Mouse (Mus musculus): ENCODE measurements around the gene Prtg.

Prtg gene

DNA sequence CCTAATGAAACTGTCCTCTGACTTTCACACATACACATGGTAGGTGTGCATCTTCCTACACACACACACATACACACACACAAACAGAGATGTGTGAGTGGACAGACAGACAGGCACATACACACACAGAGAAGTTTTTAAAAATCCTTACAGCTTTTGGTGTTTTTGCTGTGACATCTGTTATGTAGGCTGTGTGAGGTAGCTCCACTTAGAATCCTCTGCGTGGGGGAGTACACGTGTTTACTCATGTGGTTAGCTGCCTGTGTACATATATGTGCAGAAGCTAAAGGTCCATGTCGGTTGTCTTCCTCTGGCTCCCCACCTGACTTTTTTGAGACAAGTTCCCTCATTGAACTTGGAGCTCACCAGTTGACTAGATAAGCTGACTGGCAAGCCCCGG is 56.3 kb downstream of the Prtg start:
- DNase-seq (ENCODE audit: low read depth) = no peak

DNA sequence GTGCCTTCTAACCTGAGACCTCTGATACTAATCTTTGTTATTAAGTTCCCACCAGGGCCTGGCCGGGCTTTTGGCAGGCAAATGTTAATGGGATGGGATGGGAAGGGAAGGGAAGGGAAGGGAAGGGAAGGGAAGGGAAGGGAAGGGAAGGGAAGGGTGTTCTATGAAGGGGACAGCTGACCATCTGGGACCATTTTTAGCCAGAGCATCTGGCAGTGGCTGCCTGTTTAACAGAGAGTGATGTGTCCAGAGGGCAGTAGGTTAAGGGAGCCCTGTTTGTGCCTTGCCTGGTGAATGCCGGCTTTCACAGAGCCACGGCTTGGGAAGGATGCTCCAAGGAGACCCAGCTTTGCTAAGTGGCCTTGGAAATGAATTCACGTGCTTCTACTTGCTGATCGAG is 57.1 kb downstream of the Prtg start:
- DNase-seq (ENCODE audit: low read depth) = no peak

DNA sequence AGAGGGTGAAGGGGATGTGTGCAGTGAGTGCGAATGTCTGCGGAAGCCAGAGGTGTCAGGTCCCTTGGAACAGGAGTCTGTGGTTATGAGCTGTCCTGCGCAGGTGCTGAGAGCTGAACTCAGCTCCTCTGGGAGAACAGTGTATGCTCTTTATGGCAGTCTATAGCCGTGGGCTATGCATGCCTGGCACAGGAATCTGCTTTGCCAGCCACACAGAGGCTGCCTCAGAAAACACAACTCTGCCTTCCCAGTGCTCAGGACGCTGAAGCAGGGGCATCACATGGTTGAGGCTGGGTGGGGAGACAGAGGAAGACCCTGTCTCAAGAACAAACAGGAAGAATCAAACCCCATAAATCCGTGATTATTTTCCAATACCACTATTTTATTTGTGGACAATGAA is 60.8 kb downstream of the Prtg start:
- no peak for DNase-seq (ENCODE audit: low read depth)

DNA sequence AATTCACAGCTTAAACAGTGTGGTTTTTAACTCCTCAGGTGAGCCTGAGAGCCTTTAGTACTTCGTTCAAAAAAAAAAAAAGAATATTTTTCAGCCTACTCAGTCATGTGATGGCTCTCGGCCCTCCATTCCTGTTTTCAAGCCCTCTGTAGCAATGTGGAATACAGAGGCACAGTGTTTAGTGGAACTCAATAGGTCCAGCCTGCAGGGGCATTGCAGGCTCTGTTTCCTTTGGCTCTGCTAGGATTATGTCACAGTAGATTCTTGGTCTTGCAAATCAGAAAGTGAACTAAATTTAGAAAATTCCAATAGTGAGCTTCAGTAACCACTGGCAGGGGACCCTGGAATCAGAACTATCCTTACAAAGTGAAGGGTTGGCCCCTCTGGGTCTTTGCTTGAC is 62.1 kb downstream of the Prtg start:
- DNase-seq (ENCODE audit: low read depth) = no peak

DNA sequence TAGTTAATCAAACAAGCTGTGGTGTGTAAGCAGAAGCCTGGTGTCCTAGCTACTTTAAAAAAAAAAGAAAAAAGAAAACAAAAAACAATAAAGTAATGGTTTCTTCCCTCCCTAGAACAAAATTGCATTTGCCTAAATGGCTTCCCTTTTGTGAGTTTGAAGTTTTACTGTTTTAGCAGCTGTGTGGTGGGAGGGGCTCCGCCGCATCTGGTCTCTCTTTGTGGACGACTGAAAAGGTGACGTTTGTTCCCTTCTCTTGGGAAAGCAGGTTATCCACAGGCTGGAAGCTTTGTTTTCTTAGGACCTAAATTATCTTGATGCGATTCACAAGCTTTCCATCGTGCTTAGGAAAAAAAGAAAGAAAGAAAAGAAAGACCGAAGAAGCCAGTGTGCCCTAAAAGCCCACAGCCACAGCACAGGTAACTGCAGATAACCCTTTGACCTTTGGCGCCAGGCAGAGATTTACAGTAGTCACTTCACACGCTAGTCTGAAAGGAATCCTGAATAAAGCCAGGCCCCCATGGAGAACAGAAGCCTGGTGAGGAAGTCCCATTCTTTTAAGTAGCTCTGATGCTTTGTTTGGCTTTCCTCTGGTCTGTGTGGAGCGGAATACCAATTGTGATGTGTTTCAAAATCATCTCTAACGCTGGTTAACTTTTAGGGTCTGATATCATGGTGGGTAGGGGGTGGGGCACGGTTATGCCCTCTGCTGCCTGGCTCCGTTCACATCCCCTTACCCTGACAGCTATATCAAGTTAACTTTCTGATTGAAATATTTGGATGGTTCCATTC is 65.0 kb downstream of the Prtg start:
- no peak for DNase-seq (ENCODE audit: low read depth)

DNA sequence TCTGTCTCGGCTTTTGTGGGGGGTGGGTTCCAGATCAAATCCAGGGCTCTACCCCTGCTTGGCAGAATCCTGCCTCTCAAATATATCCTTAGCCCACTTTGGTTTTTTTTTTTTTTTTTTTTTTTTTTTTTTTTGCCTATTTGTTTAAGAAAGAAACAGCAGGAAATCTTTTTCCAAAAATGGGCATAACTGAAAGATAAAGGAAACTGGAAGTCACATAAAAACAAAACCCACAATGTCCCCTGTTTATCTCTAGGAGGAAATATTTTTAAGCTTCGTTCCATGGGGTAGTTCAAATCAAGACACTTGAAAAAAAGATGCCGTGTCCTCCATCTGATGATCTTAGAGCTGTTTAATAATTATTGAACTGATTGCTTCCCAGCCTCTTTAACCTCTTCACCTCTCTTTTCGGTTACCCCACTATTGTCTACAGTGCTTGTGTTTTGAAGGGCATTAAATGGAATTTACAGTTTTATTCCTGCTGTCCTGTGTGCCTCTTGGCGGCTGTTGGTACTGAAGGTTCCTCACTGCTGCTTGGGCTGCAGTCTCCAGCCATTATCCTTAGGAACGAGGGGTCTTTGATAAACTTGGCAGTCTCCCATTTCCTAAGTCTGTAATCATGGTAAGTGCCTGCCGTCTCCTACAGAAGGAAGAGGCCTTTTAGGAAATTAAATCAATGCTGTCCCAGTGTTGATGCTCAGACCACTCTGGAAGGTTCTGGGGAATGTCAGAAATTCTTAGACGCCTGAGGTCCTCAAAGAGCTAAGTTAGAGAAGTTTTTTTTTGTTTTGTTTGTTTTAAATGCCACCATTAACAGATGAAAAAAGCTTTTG is 65.8 kb downstream of the Prtg start:
- no peak for DNase-seq (ENCODE audit: low read depth)

DNA sequence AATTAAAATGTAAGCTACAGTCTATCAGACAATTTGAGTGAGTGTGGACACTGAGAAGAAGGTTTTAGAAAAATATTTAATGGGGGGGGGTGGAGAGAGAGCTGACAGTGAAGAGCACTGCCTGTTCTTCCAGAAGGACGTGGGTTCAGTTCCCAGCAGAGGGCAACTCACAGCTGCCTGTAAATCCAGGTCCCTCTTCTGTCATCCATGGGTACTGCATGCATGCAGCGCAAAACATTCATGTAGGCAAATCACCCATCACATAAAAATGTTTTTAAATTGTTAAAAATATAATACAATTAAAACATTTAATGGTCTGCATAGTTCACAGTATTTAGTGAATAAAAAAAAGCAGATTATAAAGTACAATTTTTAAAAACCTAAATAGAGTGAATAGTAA is 69.2 kb downstream of the Prtg start:
- no peak for DNase-seq (ENCODE audit: low read depth)

DNA sequence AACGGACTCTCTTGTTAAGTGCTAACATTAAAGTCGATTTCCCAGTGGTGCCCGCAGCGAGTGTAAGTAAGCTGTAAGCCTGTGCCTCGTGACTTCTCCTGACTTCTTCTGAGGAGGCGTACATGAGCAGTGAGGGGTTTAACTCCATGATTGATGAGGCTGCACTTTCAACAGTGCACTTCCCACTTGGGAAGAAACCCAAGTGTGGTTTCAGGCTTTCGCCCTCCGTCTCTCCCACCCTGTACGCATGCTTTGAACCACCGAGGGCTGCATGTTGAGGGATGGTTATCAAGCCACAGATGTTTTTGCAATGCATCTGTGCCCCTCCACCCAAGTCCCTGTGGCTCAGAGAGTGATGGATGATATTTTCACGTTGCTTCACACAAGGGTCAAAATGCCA is 71.2 kb downstream of the Prtg start:
- DNase-seq (ENCODE audit: low read depth) = no peak

DNA sequence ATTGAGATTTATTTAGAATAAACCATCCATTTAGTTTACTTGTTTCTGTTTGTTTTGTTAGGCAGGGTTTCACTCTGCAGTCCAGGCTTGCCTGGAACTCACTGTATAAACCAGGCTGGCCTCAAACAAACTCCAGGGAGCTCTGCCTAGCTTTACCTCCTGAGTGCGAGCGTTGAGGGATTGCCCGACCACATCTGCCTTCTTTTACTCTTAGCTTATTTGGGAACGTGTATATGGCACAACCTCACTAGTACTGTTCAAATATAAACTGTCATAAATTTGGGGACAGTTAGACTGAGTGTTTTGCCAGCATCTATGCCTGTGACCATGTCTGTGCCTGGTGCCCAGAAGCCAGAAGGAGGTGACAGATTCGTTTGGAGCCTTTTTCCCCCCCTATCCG is 72.0 kb downstream of the Prtg start:
- no peak for DNase-seq (ENCODE audit: low read depth)

DNA sequence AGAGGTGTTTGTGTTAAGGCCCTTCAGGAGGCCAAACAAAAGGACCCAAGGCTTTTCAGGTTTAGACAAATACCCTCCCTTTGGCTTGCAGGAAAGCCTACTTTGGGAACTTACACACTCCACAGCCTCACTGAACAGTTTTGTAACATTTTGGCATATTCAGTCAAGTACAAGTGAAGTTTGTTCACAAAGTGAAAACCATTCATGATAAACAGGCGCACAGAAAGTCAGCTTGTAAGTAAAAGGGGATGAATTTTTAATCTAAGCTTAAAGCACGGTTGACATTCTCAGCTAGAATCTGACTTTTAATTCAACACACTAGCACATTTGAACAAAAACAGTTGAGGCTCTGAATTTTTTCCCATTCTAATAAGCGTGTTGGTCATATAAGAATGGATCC is 72.9 kb downstream of the Prtg start:
- no peak for DNase-seq (ENCODE audit: low read depth)

DNA sequence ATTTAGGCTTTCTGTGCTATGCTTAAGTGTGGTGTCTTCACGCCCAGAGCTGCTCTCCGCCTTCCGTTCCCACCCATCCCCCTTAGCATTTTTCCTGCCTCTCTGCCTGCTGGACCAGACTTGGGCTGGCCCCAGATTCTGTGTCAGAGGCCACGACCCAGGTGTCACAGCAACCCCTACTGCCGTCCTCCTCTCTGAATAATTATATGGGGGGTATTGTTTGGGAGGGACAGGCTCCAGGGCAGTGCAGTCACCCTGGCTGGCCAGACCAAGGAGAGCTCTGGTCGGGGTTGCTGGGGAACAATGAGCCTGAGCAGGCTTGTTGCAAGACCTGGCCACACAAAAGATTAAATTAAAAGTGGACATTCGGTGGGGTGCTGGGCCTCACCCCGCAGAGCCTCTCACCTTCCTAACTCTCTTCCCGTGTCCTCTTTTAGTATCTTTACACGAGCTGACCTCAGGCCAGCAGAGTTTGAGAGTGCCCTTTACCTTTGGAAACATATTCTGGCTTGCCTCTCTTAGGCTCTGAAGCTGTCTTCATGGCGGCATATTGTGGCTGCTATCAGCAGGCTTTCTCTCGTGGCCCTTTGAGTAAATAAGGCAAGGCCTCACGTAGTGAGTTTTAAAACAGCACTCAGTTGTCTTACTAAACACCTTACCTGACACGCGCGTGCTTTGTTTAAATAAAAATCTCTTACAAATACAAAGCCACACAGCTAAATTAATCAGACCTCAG is 73.7 kb downstream of the Prtg start:
- no peak for DNase-seq (ENCODE audit: low read depth)

DNA sequence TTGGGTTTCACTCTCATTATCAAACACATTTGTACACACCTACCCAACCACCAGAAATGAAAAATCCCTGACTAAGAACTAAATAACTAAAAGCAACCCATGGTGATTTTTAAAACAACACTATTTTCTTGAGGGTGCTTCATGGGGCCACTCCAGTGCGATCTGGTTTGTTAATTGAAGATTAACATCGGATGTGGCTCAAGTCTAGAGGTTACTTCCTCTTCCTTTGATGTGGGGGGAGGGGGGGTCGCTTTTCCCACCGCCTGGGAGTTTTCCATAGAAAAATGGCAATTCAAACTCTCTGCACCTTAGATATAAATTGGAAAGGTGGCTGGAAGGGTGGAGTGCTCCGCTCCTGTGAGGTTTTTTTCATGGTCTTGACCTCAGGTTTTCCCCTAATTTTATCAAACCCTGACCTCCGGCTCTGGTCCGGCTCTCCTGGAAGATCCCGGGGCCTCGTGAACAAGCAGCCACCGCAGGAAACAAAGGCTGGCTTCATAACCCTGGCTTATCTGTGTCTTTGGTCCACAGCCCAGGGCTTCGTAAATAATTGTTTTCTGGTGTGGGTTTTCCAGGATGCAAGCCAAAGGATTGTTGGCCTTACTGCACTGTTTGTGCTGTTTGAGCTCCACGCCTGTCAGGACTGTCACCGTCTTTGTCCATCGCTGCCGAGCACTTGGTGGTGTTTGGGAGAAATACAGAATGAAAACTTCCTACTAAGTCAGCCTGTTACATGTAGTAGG is 74.5 kb downstream of the Prtg start:
- no peak for DNase-seq (ENCODE audit: low read depth)

DNA sequence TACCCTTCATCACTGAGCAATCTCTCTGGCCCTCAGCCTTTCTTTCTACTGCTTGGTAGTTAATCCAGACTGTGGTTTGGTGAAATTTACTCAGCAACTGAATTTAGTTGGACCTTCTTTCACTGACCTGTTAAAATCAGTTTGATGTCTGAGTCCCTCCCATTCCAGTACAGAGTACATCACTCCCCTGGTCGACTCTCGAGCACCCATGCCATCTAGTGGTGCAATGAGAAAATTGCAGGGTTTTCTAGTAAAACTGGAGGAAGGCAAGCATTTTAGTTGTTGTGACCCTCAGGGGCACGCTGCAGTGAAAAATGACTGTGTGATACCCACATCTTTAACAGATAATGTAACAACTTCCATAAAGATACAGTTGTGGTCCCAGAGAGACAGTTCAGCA is 77.3 kb downstream of the Prtg start:
- peak; percentile 70 for DNase-seq (ENCODE audit: low read depth)

DNA sequence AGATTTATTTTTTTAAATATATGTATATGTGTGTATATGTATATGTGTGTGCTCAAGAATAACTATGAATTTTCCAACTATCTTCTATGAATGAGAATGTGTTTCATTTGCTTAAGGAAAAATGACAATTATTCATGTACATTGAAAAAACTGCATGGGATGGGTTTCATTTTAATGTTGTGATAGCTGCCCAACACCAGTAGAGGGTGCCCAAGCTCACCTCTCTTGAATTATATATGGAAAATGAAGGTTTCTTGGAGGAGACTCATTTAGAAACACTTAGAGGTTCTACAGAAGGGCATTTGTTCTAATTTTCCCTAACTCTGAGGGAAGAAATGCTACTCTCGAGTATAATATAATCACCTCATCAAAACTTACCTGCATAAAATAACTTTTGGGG is 83.1 kb downstream of the Prtg start:
- DNase-seq (ENCODE audit: low read depth) = peak; percentile 61

DNA sequence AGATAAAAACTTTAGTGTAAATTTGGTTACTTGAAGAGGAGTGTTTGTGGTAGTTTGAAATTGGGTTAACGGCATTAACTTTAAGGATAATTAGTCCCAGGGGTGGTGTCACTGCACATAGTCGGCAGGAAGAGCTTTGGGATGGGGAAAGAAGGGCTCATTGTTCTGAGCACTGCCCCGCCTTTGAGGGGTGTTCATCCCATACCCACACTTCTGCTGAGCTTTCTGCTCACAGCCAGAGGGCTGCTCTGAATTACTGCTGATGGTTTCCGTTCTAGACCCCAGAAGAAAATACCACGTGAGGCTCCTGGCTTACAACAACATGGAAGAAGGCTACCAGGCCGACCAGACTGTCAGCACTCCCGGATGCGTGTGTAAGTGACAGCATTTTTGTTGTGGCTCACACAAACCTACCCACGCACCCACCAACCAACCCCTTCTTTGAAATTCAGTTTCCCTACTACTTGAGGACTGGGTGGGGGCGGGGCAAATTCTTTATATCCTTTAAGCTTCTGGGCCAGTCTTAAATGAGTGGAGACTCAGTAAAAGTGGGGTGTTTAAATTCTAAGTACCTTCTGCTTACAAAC is 83.9 kb downstream of the Prtg start:
- peak; percentile 67 for DNase-seq (ENCODE audit: low read depth)

DNA sequence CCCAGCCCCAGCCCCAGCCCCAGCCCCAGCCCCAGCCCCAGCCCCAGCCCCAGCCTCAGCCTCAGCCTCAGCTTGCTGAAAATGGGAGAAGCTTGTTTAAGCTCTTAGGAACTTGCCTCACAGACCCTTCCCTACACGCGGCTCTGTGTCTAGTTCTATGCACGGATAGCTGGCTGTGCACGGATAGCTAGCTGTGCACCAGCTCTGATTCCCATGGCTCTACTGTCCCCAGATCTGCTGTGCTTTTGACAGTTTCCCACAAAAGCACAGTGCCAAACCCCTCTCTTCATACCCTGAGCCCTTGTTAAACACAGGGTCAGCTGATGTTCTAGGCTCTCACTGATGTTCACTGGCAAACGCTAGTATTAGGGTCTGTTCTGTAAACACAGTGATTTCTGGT is 86.1 kb downstream of the Prtg start:
- no peak for DNase-seq (ENCODE audit: low read depth)

DNA sequence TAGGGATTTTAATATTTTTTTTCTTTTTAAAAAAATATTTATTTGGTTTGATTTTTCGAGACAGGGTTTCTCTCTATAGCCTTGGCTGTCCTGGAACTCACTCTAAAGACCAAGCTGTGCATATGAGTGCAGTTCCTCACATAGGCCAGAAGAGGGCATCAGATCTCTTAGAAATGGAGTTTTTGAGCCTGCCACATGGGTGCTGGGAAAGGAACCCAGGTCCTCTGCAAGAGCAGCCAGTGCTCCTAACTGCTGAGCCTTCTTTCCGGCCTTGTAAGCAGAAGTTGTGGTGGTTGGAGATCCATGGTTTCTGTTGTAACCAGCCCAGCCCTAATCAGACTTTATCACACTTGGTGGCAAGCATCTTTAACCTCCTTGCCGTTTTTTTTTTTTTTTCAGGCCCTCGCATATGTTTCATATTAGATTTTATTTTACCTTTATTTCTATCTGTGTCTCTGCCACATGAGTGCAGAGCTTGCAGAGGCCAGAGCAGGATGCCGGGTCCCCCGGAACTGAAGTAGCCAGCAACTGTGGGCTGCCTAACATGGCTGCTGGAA is 88.2 kb downstream of the Prtg start:
- DNase-seq (ENCODE audit: low read depth) = no peak

DNA sequence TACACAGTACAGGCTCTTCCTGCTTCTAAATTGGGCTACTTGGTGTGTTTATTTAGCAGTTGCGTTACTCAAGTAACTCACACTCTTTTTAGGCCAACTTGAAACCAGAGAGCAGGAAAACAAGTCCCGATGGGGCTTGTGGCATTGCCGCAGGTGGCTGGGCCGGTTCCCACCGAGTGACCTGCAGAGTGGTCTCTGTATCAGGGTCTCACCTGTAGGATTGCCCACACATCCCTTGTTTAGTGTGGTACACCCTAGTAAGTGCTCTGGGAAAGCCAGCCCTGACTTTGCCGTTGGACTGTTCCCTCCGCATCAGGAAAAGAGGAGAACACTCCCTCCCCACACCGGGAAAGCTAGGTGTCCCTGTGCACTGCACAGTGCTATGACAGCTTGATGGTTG is 95.4 kb downstream of the Prtg start:
- DNase-seq (ENCODE audit: low read depth) = no peak

DNA sequence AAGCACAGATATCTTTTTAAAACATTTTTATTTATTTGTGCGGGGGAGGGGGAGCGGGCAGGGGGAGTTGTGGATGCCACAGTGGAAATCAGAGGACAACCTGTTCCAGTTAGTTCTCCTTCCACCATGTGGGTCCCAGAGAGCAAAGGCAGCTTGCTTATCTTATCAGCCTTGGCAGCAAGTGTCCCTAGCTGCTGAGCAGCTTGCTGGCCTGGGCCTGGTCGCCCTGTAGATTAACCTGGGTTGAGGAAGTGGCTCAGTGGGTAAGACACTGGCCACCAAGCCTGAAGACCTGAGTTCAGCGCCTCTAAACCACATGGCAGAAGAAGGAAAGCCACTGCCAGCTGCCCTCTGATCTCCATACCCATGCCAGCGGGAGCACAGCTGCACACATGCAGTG is 95.9 kb downstream of the Prtg start:
- DNase-seq (ENCODE audit: low read depth) = no peak

DNA sequence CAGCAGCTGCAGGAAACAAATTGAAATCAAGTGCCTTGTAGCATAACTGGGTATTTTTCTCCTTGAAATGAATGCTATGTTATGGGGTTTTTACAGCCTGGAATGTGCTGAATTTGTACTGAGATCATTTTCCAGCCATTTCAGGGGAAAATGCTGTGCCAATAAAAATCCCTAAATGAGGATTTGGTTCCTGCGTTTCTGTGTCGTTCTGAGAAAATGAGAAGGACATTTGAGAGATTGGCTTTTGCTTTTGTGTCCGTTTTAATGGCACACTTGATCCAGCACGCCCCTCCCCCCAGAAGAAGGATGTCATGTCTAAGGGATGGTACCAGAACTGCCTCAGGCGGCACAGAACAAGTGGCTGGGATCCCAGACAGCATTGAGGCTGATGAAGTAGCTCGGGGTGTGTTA is 100.0 kb downstream of the Prtg start:
- DNase-seq (ENCODE audit: low read depth) = no peak

DNA sequence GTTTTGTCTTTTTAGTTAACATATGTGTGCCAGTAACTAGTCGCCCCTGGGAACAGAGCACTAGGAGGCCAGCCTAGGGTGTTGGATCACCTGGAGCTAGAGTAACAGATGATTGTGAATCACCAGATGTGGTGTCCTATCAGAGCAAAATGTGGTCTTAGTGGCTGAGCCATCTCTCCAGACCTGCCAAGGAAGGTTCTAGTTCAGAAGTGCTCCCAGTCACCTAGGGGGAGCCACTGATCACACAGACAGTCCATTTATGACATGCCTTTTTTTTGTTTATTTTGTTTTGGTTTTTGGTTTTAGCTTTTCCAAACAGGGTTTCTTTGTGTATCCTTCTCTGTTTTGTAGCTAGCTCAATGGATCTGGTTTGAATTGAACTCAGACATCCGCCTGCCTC is 104.7 kb downstream of the Prtg start:
- DNase-seq (ENCODE audit: low read depth) = no peak

DNA sequence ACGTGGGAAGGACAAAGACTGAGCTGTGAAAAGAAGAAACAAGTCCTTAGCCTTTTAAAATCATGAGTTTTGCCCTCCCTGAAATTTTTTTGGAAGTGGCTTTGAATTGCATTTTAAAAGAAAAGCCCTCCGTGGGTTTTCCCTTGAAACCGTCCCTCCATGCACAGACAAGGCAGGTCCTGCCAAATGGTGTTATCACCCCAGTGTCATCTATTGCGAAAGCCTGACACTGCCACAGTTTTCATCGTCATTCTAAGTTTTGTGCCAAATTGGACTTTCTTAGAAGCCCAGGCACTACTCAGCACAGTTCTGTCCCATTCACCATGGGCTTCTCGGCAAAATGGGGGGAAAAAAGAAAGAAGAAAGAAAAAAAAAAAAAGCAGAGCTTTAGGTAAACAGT is 106.9 kb downstream of the Prtg start:
- no peak for DNase-seq (ENCODE audit: low read depth)

All from naive thymus-derived CD4-positive, alpha-beta T cell, adult 2 months (primary cell).